Mouse (Mus musculus) stomach, embryonic 16.5 days (tissue): Measurements from ENCODE around the gene Olfr1217. TPM values are rescaled to one million over a fixed set of nuclear protein-coding genes. Genes with fewer than 3 reads are reported as not detected.
"Not testable (repeated sequence)": the region's sequence is repeated elsewhere in the genome, so short reads cannot be mapped to it uniquely, and the experiment has no call there.

Experiments
- ATAC-seq: fragments of 200-750 bp; cut with Nextera tagmentation; 2 replicates; pipeline ENCODE4 v1.8.0; 2017; ENCODE audit warnings: moderate number of reproducible peaks, moderate TSS enrichment; ENCODE audit not compliant: insufficient read depth, low FRiP score
- H3K27ac ChIP-seq: fragments of 300-500 bp; sonication (generic); 2 replicates; pipeline ENCODE4 v1.5.1; 2014; ENCODE audit warnings: low read length
- H3K27me3 ChIP-seq: fragments of 300-500 bp; sonication (generic); 2 replicates; pipeline ENCODE4 v1.6.1; 2014; ENCODE audit warnings: low read length, control low read depth, mixed read lengths; ENCODE audit not compliant: control insufficient read depth, insufficient read depth
- H3K36me3 ChIP-seq: fragments of 300-500 bp; sonication (generic); 2 replicates; pipeline ENCODE4 v1.6.1; 2014; ENCODE audit warnings: low read length; ENCODE audit not compliant: control insufficient read depth, insufficient read depth
- H3K4me1 ChIP-seq: fragments of 300-500 bp; sonication (generic); 2 replicates; pipeline ENCODE4 v1.6.1; 2014; ENCODE audit warnings: low read length, control low read depth, mixed read lengths; ENCODE audit not compliant: control insufficient read depth, insufficient read depth
- H3K4me2 ChIP-seq: fragments of 300-500 bp; sonication (generic); 2 replicates; pipeline ENCODE4 v1.6.1; 2014; ENCODE audit warnings: low read depth, low read length, mixed read lengths
- H3K4me3 ChIP-seq: fragments of 300-500 bp; sonication (generic); replicated peaks from 2 replicates; pipeline ENCODE4 v1.5.1; 2014; ENCODE audit warnings: mild to moderate bottlenecking, low read length
- H3K9ac ChIP-seq: fragments of 300-500 bp; sonication (generic); 2 replicates; pipeline ENCODE4 v1.6.1; 2014; ENCODE audit warnings: low read length
- H3K9me3 ChIP-seq: fragments of 300-500 bp; sonication (generic); replicated peaks from 2 replicates; pipeline ENCODE4 v1.6.1; 2016; ENCODE audit warnings: low read length, control low read depth; ENCODE audit not compliant: control insufficient read depth
- WGBS: fragments of 180-500 bp; shearing (Covaris S2); extraction: QIAGEN DNeasy Blood & Tissue Kit; methylation state at CpG from one replicate; pipeline ENCODE4 v1.1.7; 2014; 5-methylcytosine and 5-hydroxymethylcytosine counted together
- polyA plus RNA-seq: library from polyadenylated mRNA; unstranded; fragments of >200 nt; fragmentation: Nextera tagmentation; extraction: Ambion mirVana; gene quantifications from 2 replicates; pipeline ENCODE4 v1.2.1, GENCODE M21; 2015

The Olfr1217 gene
- not detected in 2 replicates for polyA plus RNA-seq

DNA sequence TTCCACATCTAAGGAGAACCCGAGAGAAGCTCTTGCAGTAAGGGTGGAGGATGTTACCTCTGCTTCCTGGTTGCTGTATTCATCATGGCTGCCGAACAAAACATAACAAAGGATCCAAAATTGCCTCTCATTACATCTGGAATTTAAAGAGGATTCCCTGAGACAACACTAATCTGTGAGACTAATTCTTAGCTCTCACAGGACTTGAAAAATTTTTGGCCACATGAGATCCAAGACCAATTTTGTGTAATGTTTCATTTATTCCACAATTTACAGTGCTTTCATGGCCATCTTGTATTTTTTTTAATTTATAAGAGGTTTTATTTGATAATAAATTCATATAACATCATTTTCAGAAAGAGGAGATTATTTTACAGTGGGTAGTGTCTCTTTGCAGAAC, at the start of gene Olfr1217:
Olfr1217 (minus strand) TSS at position 101 of the 400 bp plus-strand sequence.
- Histone ChIP-seq H3K4me2 (no peak within 1 kb of the TSS), H3K4me1 (no peaks in the 10 kb centered on the region), H3K9me3 (no peaks in the 10 kb centered on the region), H3K27ac (no peak within 1 kb of the TSS), H3K27me3 (no peaks in the 10 kb centered on the region), H3K4me3 (no peak within 1 kb of the TSS), H3K9ac (no peak within 1 kb of the TSS), H3K36me3 (no peaks in the 10 kb centered on the region)
- no peak for ATAC-seq
- WGBS = 57% methylated on average over 2 of the region's 2 CpGs

DNA sequence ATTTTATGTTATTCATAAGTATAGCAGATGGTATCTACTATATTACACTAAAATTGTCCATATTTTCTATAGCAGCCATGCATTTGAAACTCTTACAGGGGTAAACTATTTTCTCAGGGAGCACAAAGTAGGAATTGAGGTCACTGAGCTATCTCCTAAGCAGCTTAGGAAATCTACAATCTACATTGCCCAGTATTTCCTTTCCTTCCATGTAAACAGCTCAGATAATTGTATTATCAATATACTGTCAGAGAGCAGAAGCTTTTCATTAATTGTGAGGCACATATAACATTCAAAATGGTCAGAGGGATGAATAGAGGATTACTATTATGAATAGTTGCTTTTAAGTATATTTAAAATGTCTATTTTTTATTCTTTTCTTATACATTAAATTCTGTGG, 49.6 kb upstream of the Olfr1217 start:
- H3K27me3 ChIP-seq = no peaks in the 10 kb centered on the region

DNA sequence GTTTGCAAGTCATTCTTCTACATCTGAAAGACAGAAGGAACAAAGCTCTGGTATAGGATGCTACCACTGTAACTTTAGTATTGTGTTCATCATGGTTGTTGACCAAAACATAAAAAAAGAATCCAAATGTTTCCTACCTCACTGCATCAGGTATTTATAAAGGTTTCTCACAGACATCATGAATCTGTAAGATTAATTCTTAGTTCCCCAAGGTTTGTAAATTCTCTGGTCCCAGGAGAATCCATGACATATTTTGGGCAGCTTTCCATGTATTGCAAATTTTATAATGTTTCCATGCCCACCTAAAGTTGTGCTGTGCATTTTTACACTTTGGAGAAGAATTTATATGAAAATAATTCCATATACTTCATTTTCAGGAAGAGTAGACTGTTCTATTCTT, 29.2 kb upstream of the Olfr1217 start, which contains the start of gene Olfr1218:
Olfr1218 (minus strand) TSS at position 101 of the 400 bp plus-strand sequence.
- Histone ChIP-seq H3K9ac (no peak within 1 kb of the TSS), H3K27ac (no peak within 1 kb of the TSS), H3K27me3 (no peaks in the 10 kb centered on the region), H3K4me1 (no peaks in the 10 kb centered on the region), H3K36me3 (no peaks in the 10 kb centered on the region), H3K4me2 (no peak within 1 kb of the TSS), H3K4me3 (no peak within 1 kb of the TSS), H3K9me3 (no peaks in the 10 kb centered on the region)
- ATAC-seq = no peak

More for the DNA sequence above, 49.6 kb upstream of the Olfr1217 start:
- Histone ChIP-seq H3K27ac (no peak overlapping the region), H3K4me2 (no peak overlapping the region), H3K9me3 (no peaks in the 10 kb centered on the region), H3K36me3 (no peaks in the 10 kb centered on the region), H3K4me1 (no peaks in the 10 kb centered on the region), H3K4me3 (no peak overlapping the region), H3K9ac (no peak overlapping the region)
- no peak for ATAC-seq

DNA sequence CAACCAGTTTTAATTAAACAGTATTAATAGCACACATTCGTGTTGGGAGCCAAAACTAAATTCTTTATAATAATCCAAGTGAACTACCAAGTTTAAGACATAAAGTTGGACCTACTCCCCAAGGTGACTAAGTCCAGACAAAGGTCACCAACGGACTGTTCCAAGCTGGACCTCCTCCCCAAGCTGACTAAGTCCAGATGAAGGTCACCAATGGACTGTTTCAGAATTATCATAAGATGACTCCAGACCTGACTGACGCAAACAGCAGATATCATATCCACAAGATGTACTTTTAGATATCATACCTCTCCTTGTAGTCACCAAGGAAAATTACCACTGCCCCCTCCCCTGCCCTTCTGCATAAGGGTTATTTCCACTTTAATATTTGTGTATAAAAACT, 10.4 kb downstream of the Olfr1217 start:
- not testable (repeated sequence) for H3K27me3 ChIP-seq, H3K27ac ChIP-seq, ATAC-seq, H3K4me3 ChIP-seq, H3K4me2 ChIP-seq, H3K36me3 ChIP-seq, H3K4me1 ChIP-seq, H3K9me3 ChIP-seq, H3K9ac ChIP-seq
- WGBS = 75% methylated on average over 3 of the region's 3 CpGs

DNA sequence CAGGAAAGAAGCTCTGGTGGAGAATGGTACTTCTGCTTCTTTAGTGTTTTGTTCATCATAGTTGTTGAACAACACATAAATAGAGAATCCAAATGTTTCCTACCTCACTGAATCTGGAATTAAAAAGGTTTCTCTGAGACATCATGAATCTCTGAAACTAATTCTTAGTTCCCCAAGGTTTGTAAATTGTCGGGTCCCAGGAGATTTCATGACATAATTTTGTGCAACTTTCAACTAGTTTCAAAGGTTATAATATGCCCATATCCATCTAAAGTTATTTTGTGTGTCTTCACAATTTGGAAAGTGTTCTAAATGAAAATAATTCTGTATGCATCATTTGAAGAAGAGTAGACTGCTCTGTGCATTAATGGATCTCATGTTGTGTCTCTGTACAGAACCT, 13.6 kb downstream of the Olfr1217 start, which contains the start of gene Olfr1216:
Olfr1216 (minus strand) TSS at position 101 of the 400 bp plus-strand sequence.
- H3K9ac ChIP-seq = no peak within 1 kb of the TSS
- no peaks in the 10 kb centered on the region for H3K36me3 ChIP-seq
- no peaks in the 10 kb centered on the region for H3K27me3 ChIP-seq
- no peaks in the 10 kb centered on the region for H3K4me1 ChIP-seq
- WGBS = 74% methylated on average over 1 of the region's 1 CpGs
- no peak within 1 kb of the TSS for H3K27ac ChIP-seq
- no peaks in the 10 kb centered on the region for H3K9me3 ChIP-seq
- H3K4me2 ChIP-seq = no peak within 1 kb of the TSS
- no peak for ATAC-seq
- H3K4me3 ChIP-seq = no peak within 1 kb of the TSS

DNA sequence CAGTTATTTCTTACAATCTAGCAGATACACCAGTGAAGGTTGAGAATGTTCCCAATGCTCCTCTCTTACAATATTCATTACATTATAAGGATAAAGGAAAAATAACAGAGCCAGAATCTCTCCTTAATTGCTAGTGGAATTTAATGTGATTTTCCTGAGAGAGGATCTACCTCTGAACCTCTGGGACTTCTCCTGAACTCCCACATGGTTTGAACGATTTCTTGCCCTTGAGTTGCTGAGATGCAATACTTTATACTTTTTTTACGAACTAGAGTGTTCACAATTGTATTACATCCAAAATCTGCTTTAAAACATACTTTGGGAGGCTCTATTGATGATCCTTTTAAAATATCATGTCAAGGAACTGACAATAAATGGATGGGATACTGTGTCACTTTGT, 25.0 kb downstream of the Olfr1217 start, which contains the start of gene Olfr1215:
Olfr1215 (minus strand) TSS at position 101 of the 400 bp plus-strand sequence.
- Histone ChIP-seq H3K9me3 (no peaks in the 10 kb centered on the region), H3K4me2 (no peak within 1 kb of the TSS), H3K4me1 (no peaks in the 10 kb centered on the region), H3K9ac (no peak within 1 kb of the TSS), H3K36me3 (no peaks in the 10 kb centered on the region), H3K27ac (no peak within 1 kb of the TSS), H3K4me3 (no peak within 1 kb of the TSS), H3K27me3 (no peaks in the 10 kb centered on the region)
- no peak for ATAC-seq
- 68% methylated on average over 2 of the region's 2 CpGs for WGBS

DNA sequence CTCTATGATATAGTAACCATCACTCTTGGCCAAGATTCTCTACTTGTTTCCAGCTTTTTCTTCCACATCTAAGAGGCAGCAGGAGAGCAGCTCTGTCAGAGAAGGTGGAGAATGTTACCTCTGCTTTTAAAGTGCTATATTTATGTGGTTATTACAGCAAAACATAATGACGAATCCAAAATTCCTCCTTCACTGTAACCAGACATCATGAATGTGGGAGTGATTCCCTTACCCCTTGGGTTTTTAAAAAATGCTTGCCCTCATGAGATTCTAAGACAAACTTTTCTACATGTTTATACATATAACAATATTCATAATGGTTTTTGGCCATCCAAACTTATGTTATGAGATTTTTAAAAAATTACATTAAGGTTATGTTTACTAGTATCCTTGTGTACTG, 39.3 kb downstream of the Olfr1217 start, which contains the start of gene Olfr1214:
Olfr1214 (minus strand) TSS at position 101 of the 400 bp plus-strand sequence.
- ATAC-seq = no peak
- WGBS = 84% methylated on average over 1 of the region's 1 CpGs
- no peak within 1 kb of the TSS for H3K4me3 ChIP-seq

DNA sequence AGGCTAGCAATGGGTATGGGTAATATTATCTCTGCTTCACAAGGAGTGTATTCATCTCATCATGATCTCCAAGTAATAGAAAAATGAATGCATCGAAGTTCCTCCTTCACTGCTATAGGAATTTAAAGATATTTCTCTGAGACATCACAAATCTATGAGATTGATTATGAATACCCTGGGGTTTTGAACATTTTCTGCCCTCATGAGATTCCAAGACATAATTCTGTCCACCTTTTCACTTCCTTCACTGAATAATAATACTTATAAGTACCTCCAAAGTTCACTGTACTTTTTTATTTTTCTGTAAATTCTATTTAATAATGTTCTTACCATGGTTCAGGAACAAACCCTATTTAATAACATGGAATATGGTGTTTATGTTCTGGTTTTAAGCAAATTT, 51.7 kb downstream of the Olfr1217 start, which contains the start of gene Gm13762:
Gm13762 (minus strand) TSS at position 101 of the 400 bp plus-strand sequence.
- no peak within 1 kb of the TSS for H3K27ac ChIP-seq
- 81% methylated on average over 1 of the region's 1 CpGs for WGBS
- no peak within 1 kb of the TSS for H3K9ac ChIP-seq
- H3K4me3 ChIP-seq = no peak within 1 kb of the TSS
- no peaks in the 10 kb centered on the region for H3K9me3 ChIP-seq
- ATAC-seq = no peak
- H3K4me2 ChIP-seq = no peak within 1 kb of the TSS
- no peaks in the 10 kb centered on the region for H3K27me3 ChIP-seq
- H3K36me3 ChIP-seq = no peaks in the 10 kb centered on the region
- no peaks in the 10 kb centered on the region for H3K4me1 ChIP-seq

More for the DNA sequence above, 39.3 kb downstream of the Olfr1217 start, which contains the start of gene Olfr1214:
- H3K27me3 ChIP-seq = no peaks in the 10 kb centered on the region
- no peak within 1 kb of the TSS for H3K27ac ChIP-seq
- H3K4me1 ChIP-seq = no peaks in the 10 kb centered on the region
- no peaks in the 10 kb centered on the region for H3K36me3 ChIP-seq
- no peak within 1 kb of the TSS for H3K4me2 ChIP-seq
- no peak within 1 kb of the TSS for H3K9ac ChIP-seq
- no peaks in the 10 kb centered on the region for H3K9me3 ChIP-seq
